Mouse (Mus musculus) bone marrow, adult 2 months (tissue): ENCODE measurements at regions not wholly inside any gene's neighbourhood (a gene's known extent, or its start where the extent isn't known, plus 50 kb on each side); places are given as distances from the start of the nearest gene placed in this dataset.

Source experiments
- CTCF ChIP-seq: fragments of 200-500 bp; IDR thresholded peaks from 2 replicates; pipeline ENCODE4 v1.5.1; 2011; ENCODE audit warnings: low read length, control low read depth; ENCODE audit not compliant: control insufficient read depth, insufficient read depth
- POLR2A ChIP-seq: fragments of 200-500 bp; IDR thresholded peaks from 2 replicates; pipeline ENCODE4 v1.6.1; 2011; ENCODE audit warnings: low read depth, mild to moderate bottlenecking, control low read depth, low read length, borderline replicate concordance; ENCODE audit not compliant: control insufficient read depth

GRCm38 (mm10) chr10:111580401-111581100 lies 74.5 kb downstream of the Phlda1 start:
- no peak for TF ChIP-seq CTCF
- TF ChIP-seq POLR2A: no peak
